Mouse (Mus musculus) kidney, adult 2 months (tissue): ENCODE data around the gene AL607142.1.

ENCODE experiments used
- CTCF ChIP-seq: fragments of 200-500 bp; conservative IDR thresholded peaks from 2 replicates; pipeline ENCODE4 v1.5.1; 2011; ENCODE audit warnings: low read depth, mild to moderate bottlenecking, control low read depth, low read length, moderate library complexity, mixed read lengths; ENCODE audit not compliant: insufficient read depth, insufficient read length
- POLR2A ChIP-seq: fragments of 200-500 bp; IDR thresholded peaks from one replicate; pipeline ENCODE4 v1.6.1; 2011; ENCODE audit warnings: low read depth, low read length, control low read depth

DNA sequence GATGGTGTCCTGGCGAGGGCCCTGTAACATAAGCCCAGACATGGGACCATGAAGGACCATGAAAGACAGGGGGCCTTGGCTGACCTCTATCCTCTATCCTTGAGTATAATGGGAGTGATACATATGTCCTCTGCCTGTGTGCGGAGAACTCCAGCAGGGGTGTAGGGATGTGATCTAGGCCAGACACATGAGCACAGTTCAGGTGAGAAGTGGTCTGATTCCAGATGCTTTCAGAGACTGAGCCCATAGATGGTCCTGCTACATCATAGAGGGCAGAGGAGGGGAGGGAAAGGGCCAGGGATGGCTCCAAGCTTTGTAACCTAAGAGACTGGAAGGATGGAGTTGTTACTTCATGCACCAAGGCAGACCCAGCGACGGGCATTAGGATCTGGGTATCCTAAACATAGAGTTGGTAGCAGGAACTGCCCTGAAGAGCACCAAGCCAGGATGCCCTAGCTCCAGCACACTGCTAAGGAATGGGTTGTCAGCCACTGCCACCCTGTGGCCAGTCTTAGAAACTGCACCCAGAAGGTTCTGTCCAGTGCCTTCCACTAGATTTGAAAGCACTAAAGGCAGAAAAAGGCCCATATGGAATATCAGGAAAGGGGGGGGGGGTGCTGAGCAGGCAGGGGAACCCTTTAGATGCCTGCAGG lies 64.6 kb downstream of the AL607142.1 start:
- TF ChIP-seq CTCF (peak; percentile 96), POLR2A (no peak)
